Mouse (Mus musculus): Measurements from ENCODE around the gene Morc1. TPM values are rescaled to one million over a fixed set of nuclear protein-coding genes. Genes with fewer than 3 reads are reported as not detected.

Morc1 gene
- polyA plus RNA-seq, 1 experiment = not detected

DNA sequence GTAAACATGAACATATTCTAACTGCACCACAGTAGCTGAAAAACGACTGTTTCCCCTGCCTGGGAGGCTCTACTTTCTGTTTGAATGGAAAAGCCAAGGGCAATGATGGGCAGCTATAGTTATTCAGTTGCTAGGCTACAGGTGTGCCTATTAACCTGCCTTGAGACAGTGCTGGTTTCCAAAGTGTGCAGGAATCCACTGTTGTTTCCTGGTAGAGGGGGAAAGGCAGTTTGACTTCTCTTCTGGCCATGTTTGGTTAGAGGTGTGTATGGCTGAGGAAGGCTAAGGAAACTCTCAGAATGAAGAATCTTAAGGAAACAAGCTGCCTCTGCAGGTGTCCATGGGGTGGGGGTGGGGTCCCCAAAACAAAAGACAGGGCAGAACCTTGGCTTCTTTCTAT is 179.8 kb downstream of the Morc1 start:
- Histone ChIP-seq H3K79me2 (ENCODE audit: control insufficient read depth, insufficient read depth) (no peaks in the 10 kb centered on the region), H3K4me3 (no peak overlapping the region), H3K36me3 (ENCODE audit: control insufficient read depth, insufficient read depth) (no peaks in the 10 kb centered on the region), H3K4me2 (ENCODE audit: low read depth) (no peak overlapping the region), H3ac (ENCODE audit: control insufficient read depth, insufficient read length) (no peak overlapping the region), H3K27me3 (ENCODE audit: control insufficient read depth, insufficient read depth, insufficient read length) (no peaks in the 10 kb centered on the region)
- no peak for TF ChIP-seq SRF (IDR thresholded peaks at IDR 0.05; ENCODE audit: control insufficient read depth, insufficient read length, low read depth)
- TF ChIP-seq E2F4 (IDR thresholded peaks at IDR 0.05; ENCODE audit: insufficient read depth) = no peak
- no peak for TF ChIP-seq POLR2A (IDR thresholded peaks at IDR 0.05; ENCODE audit: insufficient read length, low read depth)
- no peak for TF ChIP-seq MYOD1 (IDR thresholded peaks at IDR 0.05; ENCODE audit: control insufficient read depth in 1 of 3, insufficient read length in 2 of 3, low read depth in 2 of 3)
- no peak for TF ChIP-seq POLR2AphosphoS2 (IDR thresholded peaks at IDR 0.05; ENCODE audit: insufficient read length, low read depth)
- no peak for TF ChIP-seq MYOG (IDR thresholded peaks at IDR 0.05; ENCODE audit: control insufficient read depth in 1 of 3, insufficient read depth in 1 of 3, insufficient read length in 2 of 3, low read depth in 2 of 3)
- no peak for TF ChIP-seq MAX (IDR thresholded peaks at IDR 0.05; ENCODE audit: low read depth)

DNA sequence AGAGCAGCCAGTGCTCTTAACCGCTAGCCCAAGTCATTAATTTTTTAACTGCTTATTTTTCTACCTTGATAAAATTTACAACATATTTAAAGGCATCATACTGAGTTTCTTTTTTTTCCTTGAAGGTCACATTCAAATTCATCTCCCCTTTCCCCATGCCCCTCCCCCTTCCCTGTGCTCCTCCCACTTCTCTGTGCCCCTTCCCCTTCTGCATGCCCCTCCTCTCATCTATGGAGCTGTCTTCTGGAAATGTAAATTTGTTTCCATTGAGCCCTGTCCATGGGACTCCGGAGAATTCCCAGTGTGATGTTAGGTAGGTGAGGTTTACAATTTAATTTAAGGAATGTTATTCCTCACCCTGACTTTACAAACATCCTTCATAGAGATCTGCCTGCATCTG is 180.4 kb downstream of the Morc1 start:
- Histone ChIP-seq H3K79me2 (ENCODE audit: control insufficient read depth, insufficient read depth) (no peaks in the 10 kb centered on the region), H3K27me3 (ENCODE audit: control insufficient read depth, insufficient read depth, insufficient read length) (no peaks in the 10 kb centered on the region), H3K4me3 (no peak overlapping the region), H3ac (ENCODE audit: control insufficient read depth, insufficient read length) (no peak overlapping the region), H3K36me3 (ENCODE audit: control insufficient read depth, insufficient read depth) (no peaks in the 10 kb centered on the region), H3K4me2 (ENCODE audit: low read depth) (no peak overlapping the region)
- no peak for TF ChIP-seq REST (IDR thresholded peaks at IDR 0.05; ENCODE audit: insufficient read depth, insufficient read length)
- TF ChIP-seq POLR2AphosphoS2 (IDR thresholded peaks at IDR 0.05; ENCODE audit: insufficient read length, low read depth) = no peak
- TF ChIP-seq POLR2A (IDR thresholded peaks at IDR 0.05; ENCODE audit: insufficient read length, low read depth) = no peak
- TF ChIP-seq TCF12 (IDR thresholded peaks at IDR 0.05; ENCODE audit: insufficient read depth, poor library complexity, severe bottlenecking) = no peak
- no peak for TF ChIP-seq E2F4 (IDR thresholded peaks at IDR 0.05; ENCODE audit: insufficient read depth)
- TF ChIP-seq MYOD1 (IDR thresholded peaks at IDR 0.05; ENCODE audit: control insufficient read depth in 1 of 3, insufficient read length in 2 of 3, low read depth in 2 of 3) = no peak
- no peak for TF ChIP-seq MYOG (IDR thresholded peaks at IDR 0.05; ENCODE audit: control insufficient read depth in 1 of 3, insufficient read depth in 1 of 3, insufficient read length in 2 of 3, low read depth in 2 of 3)
- TF ChIP-seq TCF3 (IDR thresholded peaks at IDR 0.05; ENCODE audit: insufficient read length, low read depth) = no peak
- no peak for TF ChIP-seq USF1 (IDR thresholded peaks at IDR 0.05; ENCODE audit: low read depth)
- no peak for TF ChIP-seq MAX (IDR thresholded peaks at IDR 0.05; ENCODE audit: low read depth)
- no peak for TF ChIP-seq SRF (IDR thresholded peaks at IDR 0.05; ENCODE audit: control insufficient read depth, insufficient read length, low read depth)
- TF ChIP-seq CEBPB (IDR thresholded peaks at IDR 0.05; ENCODE audit: insufficient read depth, poor library complexity, severe bottlenecking) = no peak

DNA sequence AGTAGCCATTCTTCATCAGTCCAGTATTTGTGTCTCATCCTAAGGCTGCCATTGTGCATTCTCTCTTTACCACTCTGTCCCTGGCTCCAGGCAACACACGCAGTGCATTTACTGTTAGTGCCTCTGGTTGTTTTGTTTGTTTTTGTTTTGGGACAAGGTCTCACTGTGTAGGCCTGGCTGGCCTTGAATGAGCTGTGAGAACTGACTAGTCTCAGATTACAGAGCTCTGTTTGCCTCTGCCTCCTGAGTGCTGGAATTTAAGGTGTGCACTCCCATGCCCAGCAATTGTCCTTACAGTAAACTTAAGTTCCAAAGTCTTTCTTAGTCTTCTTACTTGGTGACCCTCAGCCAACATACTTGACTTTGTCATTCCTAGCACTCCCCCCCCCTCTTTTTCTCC is 182.7 kb downstream of the Morc1 start:
- Histone ChIP-seq H3K27me3 (ENCODE audit: control insufficient read depth, insufficient read depth, insufficient read length) (no peaks in the 10 kb centered on the region), H3K79me2 (ENCODE audit: control insufficient read depth, insufficient read depth) (no peaks in the 10 kb centered on the region)
- TF ChIP-seq REST (IDR thresholded peaks at IDR 0.05; ENCODE audit: insufficient read depth, insufficient read length) (no peak), USF1 (IDR thresholded peaks at IDR 0.05; ENCODE audit: low read depth) (no peak), MYOG (IDR thresholded peaks at IDR 0.05; ENCODE audit: control insufficient read depth in 1 of 3, insufficient read depth in 1 of 3, insufficient read length in 2 of 3, low read depth in 2 of 3) (no peak), POLR2AphosphoS2 (IDR thresholded peaks at IDR 0.05; ENCODE audit: insufficient read length, low read depth) (no peak), POLR2A (IDR thresholded peaks at IDR 0.05; ENCODE audit: insufficient read length, low read depth) (no peak), MAX (IDR thresholded peaks at IDR 0.05; ENCODE audit: low read depth) (no peak), TCF3 (IDR thresholded peaks at IDR 0.05; ENCODE audit: insufficient read length, low read depth) (no peak), SRF (IDR thresholded peaks at IDR 0.05; ENCODE audit: control insufficient read depth, insufficient read length, low read depth) (no peak), E2F4 (IDR thresholded peaks at IDR 0.05; ENCODE audit: insufficient read depth) (no peak), CEBPB (IDR thresholded peaks at IDR 0.05; ENCODE audit: insufficient read depth, poor library complexity, severe bottlenecking) (no peak), MYOD1 (IDR thresholded peaks at IDR 0.05; ENCODE audit: control insufficient read depth in 1 of 3, insufficient read length in 2 of 3, low read depth in 2 of 3) (no peak), TCF12 (IDR thresholded peaks at IDR 0.05; ENCODE audit: insufficient read depth, poor library complexity, severe bottlenecking) (no peak)

DNA sequence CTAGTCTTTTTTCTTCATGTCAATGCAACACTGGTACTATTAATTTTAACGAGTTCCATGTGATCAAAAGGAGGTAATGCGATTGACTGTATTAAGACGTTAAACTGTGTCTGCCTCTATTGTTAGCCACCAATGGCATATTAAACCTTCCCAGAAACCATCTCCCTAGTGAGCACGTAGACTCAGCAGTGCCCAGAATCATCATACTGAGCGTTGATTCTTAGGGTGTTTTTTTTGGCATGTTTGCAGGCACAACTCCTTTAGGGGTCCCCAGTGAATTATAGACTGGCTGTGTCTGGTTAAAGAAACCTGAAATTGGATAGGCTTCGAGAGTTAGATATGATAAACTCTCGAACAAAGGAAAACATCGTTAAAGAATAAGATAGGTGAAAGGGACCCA is 189.5 kb downstream of the Morc1 start:
- no peak for TF ChIP-seq TCF12 (IDR thresholded peaks at IDR 0.05; ENCODE audit: insufficient read depth, poor library complexity, severe bottlenecking)
- TF ChIP-seq CEBPB (IDR thresholded peaks at IDR 0.05; ENCODE audit: insufficient read depth, poor library complexity, severe bottlenecking) = no peak
- no peak for TF ChIP-seq POLR2A (IDR thresholded peaks at IDR 0.05; ENCODE audit: insufficient read length, low read depth)
- Histone ChIP-seq H3ac (ENCODE audit: control insufficient read depth, insufficient read length) (no peak overlapping the region), H3K36me3 (ENCODE audit: control insufficient read depth, insufficient read depth) (no peaks in the 10 kb centered on the region), H3K4me2 (ENCODE audit: low read depth) (no peak overlapping the region), H3K27me3 (ENCODE audit: control insufficient read depth, insufficient read depth, insufficient read length) (no peaks in the 10 kb centered on the region), H3K79me2 (ENCODE audit: control insufficient read depth, insufficient read depth) (no peaks in the 10 kb centered on the region), H3K4me3 (no peak overlapping the region)

More for the DNA sequence above, 182.7 kb downstream of the Morc1 start:
- Histone ChIP-seq H3K4me2 (ENCODE audit: low read depth) (no peak overlapping the region), H3K36me3 (ENCODE audit: control insufficient read depth, insufficient read depth) (no peaks in the 10 kb centered on the region), H3K4me3 (no peak overlapping the region), H3ac (ENCODE audit: control insufficient read depth, insufficient read length) (no peak overlapping the region)

DNA sequence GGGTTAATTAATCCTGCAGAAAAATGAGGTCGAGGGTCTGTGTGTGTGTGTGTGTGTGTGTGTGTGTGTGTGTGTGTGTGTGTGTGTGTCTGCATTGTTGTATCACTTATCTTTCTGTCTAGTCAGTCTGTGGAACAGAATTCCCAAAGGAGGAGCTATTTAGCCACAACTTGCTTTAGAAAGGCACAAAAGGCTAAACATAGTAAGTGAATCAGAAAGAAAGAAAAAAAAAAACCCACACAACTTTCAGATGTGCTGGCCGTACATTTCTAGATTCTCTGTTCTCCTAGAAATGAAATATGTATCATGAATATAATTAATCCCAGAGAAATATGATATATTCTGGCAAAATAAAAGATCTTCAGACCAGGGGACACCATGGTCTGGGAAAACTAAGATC is 190.0 kb downstream of the Morc1 start:
- Histone ChIP-seq H3K4me2 (ENCODE audit: low read depth) (no peak overlapping the region), H3ac (ENCODE audit: control insufficient read depth, insufficient read length) (no peak overlapping the region), H3K4me3 (no peak overlapping the region), H3K79me2 (ENCODE audit: control insufficient read depth, insufficient read depth) (no peaks in the 10 kb centered on the region), H3K27me3 (ENCODE audit: control insufficient read depth, insufficient read depth, insufficient read length) (no peaks in the 10 kb centered on the region), H3K36me3 (ENCODE audit: control insufficient read depth, insufficient read depth) (no peaks in the 10 kb centered on the region)
- TF ChIP-seq E2F4 (IDR thresholded peaks at IDR 0.05; ENCODE audit: insufficient read depth) (no peak), CEBPB (IDR thresholded peaks at IDR 0.05; ENCODE audit: insufficient read depth, poor library complexity, severe bottlenecking) (no peak), MAX (IDR thresholded peaks at IDR 0.05; ENCODE audit: low read depth) (no peak), POLR2A (IDR thresholded peaks at IDR 0.05; ENCODE audit: insufficient read length, low read depth) (no peak), MYOD1 (IDR thresholded peaks at IDR 0.05; ENCODE audit: control insufficient read depth in 1 of 3, insufficient read length in 2 of 3, low read depth in 2 of 3) (no peak), SRF (IDR thresholded peaks at IDR 0.05; ENCODE audit: control insufficient read depth, insufficient read length, low read depth) (no peak), USF1 (IDR thresholded peaks at IDR 0.05; ENCODE audit: low read depth) (no peak), REST (IDR thresholded peaks at IDR 0.05; ENCODE audit: insufficient read depth, insufficient read length) (no peak), TCF12 (IDR thresholded peaks at IDR 0.05; ENCODE audit: insufficient read depth, poor library complexity, severe bottlenecking) (no peak), TCF3 (IDR thresholded peaks at IDR 0.05; ENCODE audit: insufficient read length, low read depth) (no peak), MYOG (IDR thresholded peaks at IDR 0.05; ENCODE audit: control insufficient read depth in 1 of 3, insufficient read depth in 1 of 3, insufficient read length in 2 of 3, low read depth in 2 of 3) (no peak), POLR2AphosphoS2 (IDR thresholded peaks at IDR 0.05; ENCODE audit: insufficient read length, low read depth) (no peak)
